Mouse (Mus musculus) right cerebral cortex, postnatal 10 days (tissue): ENCODE results near the gene Dscaml1.

Experiments used
- DNase-seq, 2 experiments: peaks; one replicate each; pipeline ENCODE4 v3.0.0; 2021; ENCODE audit warnings: low spot score in 2 of 2

The Dscaml1 gene

DNA sequence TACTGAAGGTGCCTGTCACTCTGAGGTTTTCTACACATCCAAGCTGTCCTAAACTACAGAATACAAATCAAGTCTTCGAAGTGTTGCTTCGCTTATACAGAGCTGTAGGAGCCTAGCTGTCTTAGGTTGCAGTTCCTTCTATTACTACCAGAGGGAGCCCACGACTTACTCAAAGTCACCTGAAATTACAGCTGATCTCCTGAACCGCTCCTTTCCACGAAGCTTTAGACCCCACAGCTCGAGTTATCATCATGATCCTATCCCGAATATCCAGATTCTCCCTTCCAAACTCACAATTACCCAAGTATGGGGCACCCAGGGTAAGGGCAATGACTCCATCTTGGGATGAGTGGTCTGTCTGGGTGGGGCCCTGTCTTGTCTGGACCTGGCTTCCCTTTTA lies 14.6 kb upstream of the Dscaml1 start:
- DNase-seq: peak; percentile 68 to 69

DNA sequence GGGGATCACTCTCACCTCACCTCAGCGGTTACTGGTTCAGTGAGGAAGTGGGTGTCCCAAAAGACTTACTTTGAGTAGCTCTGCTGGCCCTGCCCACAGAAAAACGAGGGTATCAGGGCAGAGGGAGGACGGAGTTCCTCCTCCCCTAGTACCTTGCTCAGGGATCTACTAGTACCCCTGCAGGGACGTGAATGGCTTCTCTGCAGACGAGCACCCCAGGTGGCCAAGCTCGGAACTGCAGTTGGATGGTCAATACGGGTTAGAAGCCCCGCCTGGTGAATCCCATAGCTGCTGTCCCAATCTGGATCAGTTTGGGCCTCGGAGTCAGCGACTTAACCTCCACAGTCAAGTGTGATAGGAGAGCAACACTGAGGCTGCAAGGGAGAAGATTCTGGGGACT lies 14.1 kb upstream of the Dscaml1 start:
- peak; percentile 87 to 93 for DNase-seq

DNA sequence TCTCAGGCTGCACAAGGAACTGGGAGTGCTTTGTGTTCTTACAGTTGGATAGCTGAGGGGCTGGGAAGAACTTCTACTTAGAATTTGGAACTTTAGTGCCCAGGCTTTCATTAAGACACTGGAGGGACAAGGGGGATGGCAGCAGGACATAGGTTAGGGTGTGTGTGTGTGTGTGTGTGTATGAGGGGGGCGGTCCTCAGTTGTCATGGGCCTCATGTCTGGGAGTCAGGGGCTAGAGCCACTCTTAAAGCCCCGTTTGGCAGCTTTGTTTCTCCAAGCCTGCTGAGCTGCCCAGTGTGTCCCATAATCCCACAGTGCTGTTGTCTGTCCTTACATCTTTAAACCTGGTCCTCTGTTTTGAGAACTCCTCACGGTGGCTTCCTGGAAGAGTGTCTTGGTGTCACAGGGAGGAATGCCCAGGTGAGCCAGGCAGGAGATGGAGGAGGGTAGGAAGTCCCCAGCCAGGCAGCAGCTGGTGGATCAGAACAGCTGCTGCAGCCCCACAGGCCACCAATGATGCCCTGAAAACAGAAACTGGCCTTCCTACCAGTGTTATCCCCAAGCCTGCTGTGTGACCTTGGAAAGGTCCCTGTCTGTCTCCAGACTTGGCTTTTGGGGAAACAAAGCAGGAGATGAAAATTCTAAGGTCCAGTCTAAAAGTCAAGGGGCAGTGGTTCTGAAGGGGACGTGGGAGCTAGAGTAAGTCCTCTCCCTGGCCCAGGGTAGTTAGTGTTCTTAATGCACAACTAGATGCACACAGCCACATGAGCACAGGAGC lies 13.5 kb upstream of the Dscaml1 start:
- no peak for DNase-seq

GRCm38 (mm10) chr9:45413478-45414140 lies 12.8 kb upstream of the Dscaml1 start:
- peak in 1 of 2 experiments; percentile 52 for DNase-seq

GRCm38 (mm10) chr9:45415912-45416311 lies 10.5 kb upstream of the Dscaml1 start:
- peak; percentile 83 to 88 for DNase-seq

DNA sequence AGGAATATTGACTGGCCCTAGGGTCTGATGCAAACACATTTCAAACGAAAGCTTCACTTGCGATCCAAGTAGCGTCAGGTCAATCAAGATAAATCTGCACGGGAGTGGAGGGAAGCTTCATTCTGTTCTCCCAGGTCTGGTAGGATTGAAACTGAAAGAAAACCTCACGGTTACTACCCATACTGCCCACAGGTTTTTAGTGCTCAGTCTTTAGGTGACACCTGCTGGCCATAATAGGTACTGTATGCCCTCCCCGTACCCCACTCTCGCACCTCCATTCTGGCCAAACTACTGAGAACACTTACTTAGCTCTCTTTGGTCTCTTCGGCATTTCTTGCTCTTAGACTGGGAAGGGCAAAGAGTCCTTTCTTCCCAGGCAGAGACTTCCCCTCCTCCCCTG lies 9.2 kb upstream of the Dscaml1 start:
- DNase-seq: no peak

DNA sequence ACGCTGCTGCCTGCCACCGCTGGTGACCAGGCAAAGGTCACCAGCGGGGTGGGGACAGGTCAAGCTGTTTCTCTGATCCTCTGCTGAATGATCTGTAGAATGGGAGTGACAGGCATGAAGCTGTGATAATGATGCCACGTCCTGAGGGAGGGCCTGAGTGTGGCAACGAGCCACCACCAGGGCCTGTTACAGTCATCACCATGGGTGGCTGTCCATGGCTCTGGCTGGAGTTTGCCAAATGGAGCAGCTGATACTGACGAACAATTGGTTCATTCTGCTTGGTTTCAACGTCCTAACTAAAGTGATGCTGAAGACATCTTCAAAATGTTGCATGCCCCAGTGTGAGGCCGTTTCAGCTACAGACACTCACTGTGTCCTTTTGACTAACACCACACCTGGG lies 8.2 kb upstream of the Dscaml1 start:
- no peak for DNase-seq

DNA sequence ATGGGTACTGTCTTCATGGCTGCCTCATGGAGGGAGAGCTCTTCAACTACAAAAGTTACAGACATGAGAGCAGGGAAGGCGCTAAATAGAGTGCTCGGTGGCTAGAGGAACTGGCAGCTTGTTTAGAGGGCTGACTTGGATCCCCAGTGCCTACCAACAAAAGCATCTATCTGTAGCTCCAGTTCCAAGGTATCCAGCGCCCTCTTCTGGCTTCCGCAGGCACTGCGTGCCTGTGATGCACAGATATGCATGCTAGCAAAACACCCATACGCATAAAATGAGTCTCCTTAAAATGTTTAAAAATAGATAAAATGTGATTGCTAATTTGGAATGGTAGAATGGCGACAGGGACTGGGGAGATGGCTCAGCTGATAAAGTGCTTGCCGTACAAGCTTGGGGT lies 5.2 kb upstream of the Dscaml1 start:
- peak in 1 of 2 experiments; percentile 57 for DNase-seq

DNA sequence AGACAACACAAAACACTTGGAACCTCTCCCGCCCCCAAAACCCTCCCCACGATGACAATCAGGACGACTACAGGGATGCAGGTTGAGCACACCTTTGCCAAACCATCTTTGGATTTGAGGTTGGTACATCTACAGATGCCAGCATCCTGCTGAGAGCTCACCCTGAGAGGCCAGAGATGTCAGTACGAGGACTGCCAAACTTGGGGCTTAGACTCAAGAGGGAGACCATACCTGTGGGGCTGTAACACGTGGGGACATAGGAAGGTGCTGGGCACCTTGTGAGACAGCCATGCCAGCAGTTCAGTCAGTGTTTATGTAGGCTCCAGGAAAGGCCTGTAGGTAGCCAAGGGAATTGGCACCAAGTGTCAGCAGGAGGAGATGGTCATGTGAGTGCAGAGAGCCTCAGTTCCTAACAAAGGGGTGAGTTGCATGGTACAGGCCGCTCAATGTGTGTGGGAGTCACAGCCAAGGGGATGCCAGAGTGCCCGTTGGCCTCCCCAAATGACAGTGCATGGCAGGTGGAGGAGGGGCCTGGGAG lies 3.6 kb upstream of the Dscaml1 start:
- no peak for DNase-seq

- DNase-seq: no peak
These were observed 3.0 kb downstream of the Dscaml1 start for GRCm38 (mm10) chr9:45429392-45429791.

DNA sequence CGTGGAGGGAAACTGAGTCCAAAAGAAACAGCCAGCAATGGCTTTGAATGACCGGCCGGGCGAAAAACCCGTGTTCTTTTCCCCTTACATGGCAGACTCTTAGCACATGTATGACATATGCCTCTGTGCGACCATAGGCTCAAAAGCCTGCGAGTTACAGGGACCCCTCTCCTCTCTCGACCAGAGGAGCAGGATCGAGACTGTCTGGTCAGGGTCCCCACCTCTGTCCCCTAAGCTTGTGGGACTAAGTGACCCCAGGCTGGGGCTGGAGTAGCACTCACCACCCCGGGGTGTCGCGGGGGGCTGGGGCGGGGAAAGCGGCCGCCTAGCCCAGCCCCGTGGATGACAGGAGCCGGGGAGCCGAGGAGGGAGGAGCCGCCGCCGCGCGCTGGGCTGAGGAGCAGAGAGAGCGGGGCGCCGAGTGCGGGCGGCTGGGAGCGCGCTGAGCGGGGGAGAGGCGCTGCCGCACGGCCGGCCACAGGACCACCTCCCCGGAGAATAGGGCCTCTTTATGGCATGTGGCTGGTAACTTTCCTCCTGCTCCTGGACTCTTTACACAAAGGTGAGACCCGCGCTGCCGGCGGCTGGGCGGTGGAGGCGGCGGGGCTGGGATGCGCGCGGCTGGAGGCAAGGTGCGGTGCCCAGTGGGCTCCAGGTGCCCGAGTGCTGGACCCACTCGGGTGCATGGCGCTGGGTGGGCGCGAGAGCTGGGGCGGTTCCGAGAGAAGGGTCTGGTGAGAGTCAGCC lies 3.7 kb downstream of the Dscaml1 start:
- DNase-seq: peak; percentile 74 to 82

- no peak for DNase-seq
These were observed 4.2 kb downstream of the Dscaml1 start for GRCm38 (mm10) chr9:45430698-45430959.

DNA sequence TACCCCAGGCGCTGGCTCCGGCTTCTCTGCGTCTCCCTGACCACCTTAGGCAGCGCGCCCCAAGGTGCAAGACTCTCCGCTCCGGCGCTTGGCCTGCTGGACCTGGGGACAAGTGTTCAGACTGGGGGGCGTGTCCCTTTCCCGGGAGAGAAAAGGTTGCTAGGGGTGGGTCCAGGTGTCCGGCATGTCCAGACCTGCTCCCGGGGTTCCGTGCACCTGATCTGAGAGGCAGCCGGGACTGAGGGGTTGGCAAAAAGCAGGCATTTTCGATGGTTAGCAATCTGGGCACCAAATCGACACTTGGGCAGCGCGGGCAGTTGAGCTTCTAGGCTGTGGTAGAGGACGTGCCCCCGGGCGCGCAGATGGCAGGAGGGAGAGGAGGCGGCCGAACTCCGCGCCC lies 4.7 kb downstream of the Dscaml1 start:
- peak in 1 of 2 experiments; percentile 47 for DNase-seq

DNA sequence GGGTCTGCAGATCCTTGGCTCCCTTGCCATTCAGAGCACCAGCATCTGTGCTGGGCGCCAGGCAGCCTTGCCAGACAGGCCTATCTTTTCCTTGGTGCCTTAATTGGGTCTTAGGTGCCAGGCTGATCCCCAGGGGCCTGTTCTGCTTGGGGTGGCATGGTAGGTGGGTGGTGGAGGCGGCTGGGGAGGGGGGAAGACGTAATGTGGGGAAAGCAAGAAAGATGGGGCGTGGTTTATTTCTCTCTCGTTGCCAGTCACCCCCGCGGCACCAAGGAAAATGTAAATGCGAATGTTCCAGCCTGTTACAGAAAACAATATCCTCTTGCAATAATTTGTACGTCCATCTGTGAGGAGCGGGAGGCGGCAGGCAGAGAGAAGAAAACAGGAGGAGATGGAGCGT lies 6.2 kb downstream of the Dscaml1 start:
- DNase-seq: peak; percentile 72 to 80

- no peak for DNase-seq
These were observed 6.7 kb downstream of the Dscaml1 start for GRCm38 (mm10) chr9:45433119-45433518.

- peak; percentile 72 to 73 for DNase-seq
These were observed 7.7 kb downstream of the Dscaml1 start for GRCm38 (mm10) chr9:45434171-45434570.

- no peak for DNase-seq
These were observed 12.6 kb downstream of the Dscaml1 start for GRCm38 (mm10) chr9:45439025-45439424.

DNA sequence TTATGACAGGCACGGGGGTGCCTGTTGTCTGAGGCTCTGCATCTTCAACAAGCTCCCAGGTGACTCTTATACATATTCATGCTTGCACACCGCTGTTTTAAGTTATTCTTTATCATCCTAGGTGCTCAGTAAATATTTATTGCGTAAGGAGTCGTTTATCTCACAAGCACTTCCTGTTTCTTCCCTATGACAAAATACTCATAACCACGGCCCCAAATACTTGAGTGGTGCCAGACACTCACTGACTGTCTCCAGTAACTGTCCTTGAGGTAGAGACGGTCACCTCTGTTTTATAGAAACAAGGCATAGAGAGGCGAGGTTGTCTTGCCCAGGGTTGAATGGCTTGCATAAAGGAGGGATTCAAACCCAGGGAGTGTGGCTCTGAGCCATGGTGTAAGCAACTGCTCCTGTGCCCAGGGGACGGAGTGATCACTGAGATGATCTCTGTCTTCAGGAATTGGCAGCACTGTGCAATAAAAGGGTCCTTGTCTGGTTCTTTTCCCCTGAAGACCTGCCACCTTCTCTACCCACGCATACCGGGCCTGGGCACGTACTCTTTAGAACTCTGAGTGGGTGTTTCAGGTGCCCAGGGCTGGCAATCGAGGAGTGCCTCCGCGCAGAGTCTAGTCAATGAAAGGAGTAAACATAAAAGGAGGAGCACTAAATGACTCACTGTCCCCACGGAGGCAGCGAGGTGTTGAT lies 13.8 kb downstream of the Dscaml1 start:
- DNase-seq: no peak

DNA sequence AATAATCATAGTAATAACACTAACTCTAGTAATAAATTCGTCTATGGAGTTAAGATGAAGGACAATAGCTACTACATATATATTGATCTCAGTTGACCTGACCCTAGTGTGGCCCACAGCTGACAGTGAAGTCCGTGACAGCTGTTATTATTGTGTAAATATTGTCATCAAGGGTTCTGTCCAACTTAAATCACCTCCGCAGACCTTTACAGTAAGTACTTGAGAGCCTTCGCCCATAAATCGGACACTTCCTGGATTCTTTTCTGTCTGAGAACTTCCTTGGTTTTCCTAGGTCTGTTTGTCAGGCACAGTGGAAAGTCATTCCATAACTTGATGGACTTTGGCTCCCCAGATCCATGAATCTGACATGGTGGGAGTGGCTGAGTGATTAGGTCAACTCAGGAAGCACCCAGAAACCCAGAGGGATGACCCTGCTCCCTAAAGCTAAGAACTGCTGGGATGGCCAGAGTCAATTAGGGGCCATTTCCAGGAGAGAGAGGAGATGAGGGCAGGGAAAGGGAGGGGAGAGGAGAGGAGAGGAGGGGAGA lies 17.9 kb downstream of the Dscaml1 start:
- no peak for DNase-seq

- DNase-seq: no peak
These were observed 23.2 kb downstream of the Dscaml1 start for GRCm38 (mm10) chr9:45449658-45450057.

- DNase-seq: no peak
These were observed 24.9 kb downstream of the Dscaml1 start for GRCm38 (mm10) chr9:45451346-45451745.

GRCm38 (mm10) chr9:45454032-45454431 lies 27.6 kb downstream of the Dscaml1 start:
- no peak for DNase-seq
